Mouse (Mus musculus) monocyte, adult 5-6 weeks (primary cell): Measurements from ENCODE around the gene Fmn2. TPM values are rescaled to one million over a fixed set of nuclear protein-coding genes. Genes with fewer than 3 reads are reported as not detected.

Source experiments
- ATAC-seq: fragments of 153-309, 156-312 bp; replicated peaks from 2 replicates; pipeline ENCODE4 v1.8.0; 2017; ENCODE audit warnings: mild to moderate bottlenecking; ENCODE audit not compliant: low TSS enrichment, insufficient number of reproducible peaks, severe bottlenecking, poor library complexity, low FRiP score
- total RNA-seq: library from RNA; stranded (forward); fragments of 200-1000, 200-491, 200-594 nt; gene quantifications from 3 replicates; pipeline ENCODE4 v1.2.3, GENCODE M21; 2017

Fmn2 gene
- total RNA-seq, 1 experiment from 2014 or later = 0.10 TPM

DNA sequence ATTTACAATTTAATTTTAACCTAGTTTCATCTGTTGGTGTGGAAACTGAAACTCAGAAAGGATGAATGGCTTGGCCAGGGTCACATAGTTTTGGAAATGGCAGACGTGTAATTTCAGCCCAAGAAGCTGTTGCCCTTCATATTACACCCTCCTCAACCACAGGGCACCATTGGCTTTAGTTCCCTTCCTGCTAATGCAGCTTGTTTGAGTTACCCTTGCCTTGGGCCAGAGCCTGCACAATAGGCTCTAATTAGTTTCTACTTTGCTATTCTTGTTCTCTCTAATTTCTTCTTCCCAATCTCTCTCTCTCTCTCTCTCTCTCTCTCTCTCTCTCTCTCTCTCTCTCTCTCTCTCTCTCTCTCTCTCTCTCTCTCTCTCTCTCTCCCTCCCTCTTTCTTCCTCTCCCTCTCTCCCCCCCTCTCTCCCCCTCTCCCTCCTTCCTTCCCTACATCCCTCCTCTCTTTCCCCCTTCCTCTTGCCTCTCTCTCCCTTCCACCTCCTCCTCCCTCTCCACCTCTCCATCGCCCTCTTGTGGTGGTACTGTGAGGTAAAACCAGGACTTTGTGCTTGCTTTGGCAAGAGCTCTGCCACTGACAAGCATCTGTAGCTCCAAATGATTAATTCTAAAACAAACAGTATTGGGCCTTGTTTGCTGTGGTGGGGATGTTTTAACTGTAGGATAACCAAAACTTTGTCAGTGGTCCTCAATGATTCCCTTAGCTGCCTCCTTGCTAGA lies 51.8 kb downstream of the Fmn2 start:
- ATAC-seq = no peak

DNA sequence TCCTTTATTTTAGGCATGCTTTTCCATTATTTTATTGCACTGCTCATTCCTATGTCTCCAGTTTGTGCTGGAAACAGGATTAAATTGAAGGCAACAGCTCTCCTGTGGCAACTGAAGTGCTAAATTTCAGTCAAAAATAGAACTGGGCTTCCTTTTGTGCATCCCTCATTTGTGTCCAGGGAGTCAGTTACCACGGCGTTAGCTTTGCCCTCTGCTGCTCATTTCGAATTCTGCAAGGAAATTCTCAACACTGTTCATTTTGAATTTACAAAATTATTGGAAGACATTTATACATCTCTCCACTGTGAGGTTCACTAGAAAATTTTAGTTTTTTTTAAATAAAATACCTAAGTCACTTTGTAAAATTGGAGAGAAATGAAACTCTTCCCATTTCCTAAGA lies 53.8 kb downstream of the Fmn2 start:
- ATAC-seq = no peak

DNA sequence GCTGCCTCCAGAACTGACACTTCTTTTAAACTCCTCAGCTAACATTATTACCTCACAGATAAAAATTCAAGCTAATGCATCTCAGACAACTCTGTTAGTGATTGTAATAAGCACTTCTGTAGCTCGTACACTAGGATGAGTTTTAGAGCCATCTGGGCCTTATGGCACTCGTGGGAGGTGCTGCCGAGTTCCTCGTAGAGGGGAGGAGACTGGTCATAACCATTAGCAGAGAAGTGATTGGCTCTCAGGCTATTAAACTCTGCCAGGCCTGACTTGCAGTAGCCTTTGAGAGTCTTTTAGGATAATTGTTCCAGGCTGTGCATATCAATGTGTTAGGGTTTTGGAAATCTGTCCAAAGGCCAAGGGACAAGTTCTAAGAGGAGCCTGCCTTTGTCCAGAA lies 55.6 kb downstream of the Fmn2 start:
- no peak for ATAC-seq

DNA sequence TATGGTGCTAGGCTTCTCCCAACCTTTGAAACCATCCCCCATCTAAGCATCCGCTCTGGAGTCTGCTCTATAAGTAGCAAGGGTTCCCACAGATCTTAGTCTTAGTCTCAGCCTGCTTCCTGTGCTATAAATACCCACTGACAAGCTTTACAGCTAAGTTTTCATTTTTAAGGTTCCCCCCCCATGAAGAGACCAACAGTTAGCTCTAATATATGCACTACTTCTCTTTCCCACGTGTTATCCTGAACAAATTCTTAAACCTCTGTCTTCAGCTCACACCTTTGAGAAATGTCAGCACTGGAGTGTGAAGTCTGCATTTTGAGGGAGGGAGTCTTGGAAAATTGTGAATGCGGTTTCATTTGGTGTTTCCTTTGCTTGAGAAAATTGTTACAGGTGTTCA lies 56.2 kb downstream of the Fmn2 start:
- no peak for ATAC-seq

DNA sequence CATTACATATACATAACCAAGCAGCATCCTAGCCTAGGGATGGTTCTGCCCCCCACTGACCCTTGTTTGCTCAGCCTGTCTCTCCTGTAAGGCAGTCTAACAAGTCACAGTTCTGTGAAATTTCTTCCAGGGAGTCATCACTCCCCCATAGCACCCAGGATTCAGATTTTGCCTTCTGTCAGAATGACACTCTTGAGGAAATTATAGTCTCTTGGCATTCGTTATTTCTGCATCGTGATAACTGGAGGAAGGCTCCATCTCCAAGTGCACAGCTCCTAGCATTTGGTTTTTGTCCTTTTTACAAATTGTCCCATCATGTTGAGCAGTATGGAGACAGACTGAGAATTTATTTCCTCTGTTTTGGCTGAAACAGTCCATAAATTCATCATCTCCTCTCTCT lies 56.9 kb downstream of the Fmn2 start:
- no peak for ATAC-seq

DNA sequence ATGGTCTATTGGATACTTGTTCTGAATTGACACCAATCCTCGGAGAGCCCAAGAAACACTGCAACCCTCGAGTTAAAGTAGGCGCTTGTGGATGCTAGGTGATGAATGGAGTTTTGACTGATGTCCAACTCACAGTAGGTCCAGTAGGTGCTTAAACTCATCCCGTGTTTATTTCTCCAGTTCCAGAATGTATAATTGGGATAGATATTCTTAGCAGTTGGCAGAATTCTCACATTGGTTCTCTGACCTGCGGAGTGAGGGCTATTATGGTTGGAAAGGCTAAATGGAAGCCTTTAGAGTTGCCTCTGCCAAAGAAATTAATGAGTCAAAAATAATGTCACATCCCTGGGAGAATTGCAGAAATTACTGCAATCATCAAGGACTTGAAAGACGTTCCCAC lies 62.9 kb downstream of the Fmn2 start:
- ATAC-seq = no peak

DNA sequence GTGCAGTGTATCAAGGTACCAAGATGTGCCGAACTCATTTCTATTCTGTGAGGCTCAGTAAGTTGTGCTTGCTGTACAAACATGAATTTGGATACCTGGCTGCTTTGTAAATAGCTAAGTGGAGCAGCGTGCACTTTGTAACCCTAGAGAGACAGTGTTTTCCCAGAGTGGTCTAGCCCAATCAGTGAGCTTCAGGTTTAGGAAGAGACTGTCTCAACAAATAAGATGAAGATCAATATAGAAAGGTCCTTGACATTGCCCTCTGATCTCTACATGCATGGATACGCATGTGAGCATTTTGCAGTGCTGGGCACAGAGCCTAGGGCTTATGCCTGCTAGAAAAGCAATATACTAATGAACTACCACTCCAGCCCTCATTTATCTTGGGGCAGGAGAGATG lies 67.0 kb downstream of the Fmn2 start:
- no peak for ATAC-seq

DNA sequence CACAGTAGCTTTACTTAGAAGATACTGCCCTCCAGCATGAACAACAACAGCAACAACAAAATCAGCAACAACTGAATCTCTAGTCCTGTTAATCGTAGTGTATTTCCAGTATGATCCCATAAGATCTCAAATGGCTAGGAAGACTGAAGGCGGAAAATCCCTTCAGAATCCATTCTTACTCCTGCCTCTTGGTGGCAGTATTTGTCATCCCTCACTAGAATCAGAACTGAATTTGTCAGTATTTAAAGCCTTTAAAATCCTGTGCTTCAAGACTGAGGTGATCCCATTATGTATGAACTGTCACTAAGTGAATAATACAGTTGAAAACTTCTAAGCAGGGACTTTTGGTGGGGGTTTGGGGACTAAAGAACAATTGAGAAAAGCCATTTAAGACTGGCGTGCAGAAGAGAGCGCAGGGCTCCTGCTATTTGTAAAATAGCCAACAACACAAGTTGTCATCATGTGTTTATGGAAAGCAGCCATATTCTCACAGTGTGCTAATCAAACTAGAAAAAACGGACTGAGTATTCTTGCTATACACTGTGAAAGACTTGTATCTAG lies 90.9 kb downstream of the Fmn2 start:
- no peak for ATAC-seq

DNA sequence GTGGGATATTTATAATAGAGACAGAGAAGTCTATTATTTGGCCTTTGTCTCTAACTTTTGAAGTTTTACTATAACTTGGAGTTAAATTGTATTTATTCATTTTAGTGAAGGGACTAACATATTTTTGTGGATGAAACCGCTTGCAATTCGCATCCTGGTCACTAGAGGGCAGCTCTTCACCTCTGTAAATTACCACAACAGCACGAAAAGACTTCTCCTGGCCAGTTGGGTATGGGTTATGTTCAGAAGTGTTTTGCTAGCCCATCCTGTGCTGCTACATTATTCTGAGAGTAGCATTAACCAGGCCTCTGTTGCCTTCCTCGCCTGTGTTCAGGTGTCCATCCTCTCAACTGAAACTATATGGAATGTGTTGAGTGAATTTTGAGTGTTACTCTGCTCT lies 93.4 kb downstream of the Fmn2 start:
- ATAC-seq = no peak

DNA sequence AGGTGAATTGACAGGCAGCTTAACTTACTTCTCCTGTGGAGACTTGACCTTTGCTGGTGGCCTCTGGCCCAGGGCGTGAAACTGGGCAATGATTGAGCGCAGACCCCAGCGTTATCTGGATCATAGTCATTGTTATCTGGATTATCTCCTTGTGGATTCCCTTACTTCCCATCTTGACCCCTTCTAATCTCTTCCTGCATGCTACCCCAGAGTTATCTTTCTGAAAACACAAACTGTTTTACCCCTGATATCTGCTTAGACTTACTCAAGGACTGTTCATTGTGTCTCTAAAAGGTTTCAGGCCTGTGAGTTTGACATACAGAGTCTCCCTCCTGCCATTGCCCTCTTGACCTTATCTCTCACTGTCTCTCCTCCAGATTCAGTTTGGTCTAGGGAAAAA lies 95.9 kb downstream of the Fmn2 start:
- no peak for ATAC-seq

DNA sequence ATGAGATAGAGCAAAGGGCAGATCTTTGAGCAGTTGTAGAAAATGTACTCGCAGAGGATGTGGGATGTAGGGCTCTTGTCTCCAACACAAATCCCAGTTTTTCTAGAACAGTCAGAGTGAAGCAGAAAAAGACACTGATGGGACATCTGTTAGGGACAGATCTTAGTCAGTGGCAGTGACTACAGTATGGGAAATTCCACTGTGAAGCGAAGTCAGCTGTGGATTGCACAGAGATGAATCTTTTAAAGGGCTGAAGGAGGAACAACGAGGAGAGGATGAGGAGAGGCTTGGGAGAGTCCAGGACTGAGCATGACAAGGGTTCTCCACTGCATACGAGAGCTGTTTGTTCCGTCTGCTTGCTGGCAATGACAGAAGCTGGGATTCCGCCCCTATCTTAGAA lies 96.6 kb downstream of the Fmn2 start:
- no peak for ATAC-seq

DNA sequence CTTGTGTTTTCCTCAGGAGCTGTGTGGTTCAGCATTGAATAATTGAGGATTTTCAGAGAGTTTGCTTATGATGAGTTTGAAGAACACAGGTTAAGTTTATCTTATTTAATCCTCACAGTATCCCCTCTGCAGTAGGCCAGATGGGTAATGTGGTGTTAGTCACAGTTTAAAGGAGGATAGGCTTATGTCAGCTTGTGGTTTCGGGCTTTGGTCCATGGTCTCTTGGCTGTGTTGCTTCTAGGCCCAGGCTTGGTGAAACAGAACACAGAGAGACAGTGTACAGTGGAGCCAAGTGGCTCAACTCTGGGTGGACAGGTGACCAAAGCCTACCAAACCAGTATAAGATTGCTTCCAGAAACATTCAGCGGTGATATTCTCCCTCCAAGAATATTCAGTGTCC lies 98.4 kb downstream of the Fmn2 start:
- ATAC-seq = no peak

DNA sequence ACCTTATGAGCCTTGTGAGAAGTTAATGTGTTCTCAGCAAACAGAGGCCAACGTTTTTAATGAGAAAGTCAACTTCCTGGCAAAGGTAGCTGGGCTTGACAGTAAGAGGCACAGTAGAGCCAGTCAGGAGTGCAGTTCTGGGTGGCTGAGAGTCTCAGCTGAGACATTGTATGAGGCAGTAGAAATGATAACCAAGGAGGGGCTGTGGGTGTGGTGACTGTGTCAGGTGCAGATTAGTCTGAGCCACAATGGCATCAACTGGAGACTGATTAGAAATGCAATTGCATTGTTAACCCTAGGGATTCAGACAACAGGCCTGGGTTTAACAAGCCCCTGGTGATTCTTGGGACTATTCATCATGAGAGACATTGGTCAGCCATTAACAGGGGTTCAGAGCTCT lies 99.0 kb downstream of the Fmn2 start:
- no peak for ATAC-seq

DNA sequence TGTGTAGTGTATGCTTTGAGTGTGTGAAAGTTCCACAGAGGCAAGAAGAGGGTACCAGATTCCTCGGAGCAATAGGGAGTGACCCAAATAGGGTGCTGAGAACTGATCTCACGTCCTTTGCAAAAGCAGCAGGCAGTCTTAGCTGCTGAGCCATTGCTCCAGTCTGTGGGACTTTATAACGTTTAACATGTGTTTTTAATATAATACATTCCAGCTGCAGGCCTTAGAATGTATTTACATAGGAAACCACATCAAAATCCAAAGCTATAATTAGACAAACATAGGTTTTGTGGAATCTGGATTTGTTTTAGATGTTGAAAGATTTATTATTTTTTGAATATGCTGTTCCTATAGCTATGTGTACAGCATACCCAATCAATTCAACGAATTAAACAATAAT lies 115.7 kb downstream of the Fmn2 start:
- ATAC-seq = no peak

DNA sequence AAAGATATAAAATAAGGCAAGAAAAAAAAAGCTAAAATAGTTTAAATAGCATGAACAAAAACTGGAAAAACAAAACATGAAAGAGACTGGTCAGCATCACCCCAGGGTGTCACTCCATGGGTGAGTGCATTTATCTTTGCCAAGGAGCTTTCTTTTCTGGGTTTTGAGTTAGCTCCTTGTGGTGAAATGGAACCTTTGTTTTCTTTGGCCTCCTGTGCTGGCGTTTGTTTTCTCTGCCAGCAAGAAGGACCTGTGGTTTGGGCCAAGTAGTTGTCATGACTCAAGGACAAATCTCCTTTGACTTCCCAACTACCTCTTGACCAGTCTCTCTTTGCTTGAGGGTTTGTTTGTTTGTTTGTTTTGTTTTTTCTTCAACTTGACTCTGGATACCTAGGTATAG lies 119.9 kb downstream of the Fmn2 start:
- ATAC-seq = no peak

DNA sequence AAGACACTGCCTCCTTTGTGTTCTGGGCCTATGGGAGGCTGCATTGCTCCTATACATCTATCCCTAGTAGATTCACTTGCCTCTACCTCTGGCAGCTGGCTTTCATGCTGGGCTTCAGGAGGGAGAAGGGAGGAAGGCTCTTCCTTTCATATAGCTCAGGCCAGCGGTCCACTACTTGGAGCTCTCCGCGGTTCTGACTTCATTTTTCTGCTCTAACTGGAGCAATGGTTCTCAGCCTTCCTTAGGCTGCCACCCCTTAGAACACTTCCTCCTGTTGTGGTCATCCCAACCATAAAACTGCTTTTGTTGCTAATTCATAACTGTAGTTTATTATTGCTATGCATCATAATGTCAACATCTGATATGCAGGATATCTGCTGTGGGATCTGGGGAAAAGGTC lies 121.4 kb downstream of the Fmn2 start:
- ATAC-seq = no peak

DNA sequence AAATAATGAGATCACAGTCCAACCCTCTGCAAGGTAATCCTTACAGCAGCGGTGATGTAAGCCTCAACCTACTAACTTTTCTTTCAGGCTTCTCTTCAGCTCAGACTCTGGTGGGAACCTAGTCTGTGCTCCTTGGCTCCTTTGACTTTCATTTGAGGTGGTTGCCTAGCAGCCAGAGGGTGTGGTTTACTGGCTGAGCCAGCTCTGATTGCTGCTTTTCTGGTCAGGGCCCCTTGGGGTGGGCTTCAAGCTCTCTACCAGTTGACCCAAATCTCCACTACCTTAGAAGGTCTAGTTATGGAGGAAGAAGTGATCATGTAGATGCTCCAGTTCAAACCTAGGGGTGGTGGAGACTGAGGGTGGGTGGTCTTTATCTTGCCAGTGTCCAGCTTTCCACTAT lies 128.4 kb downstream of the Fmn2 start:
- no peak for ATAC-seq

DNA sequence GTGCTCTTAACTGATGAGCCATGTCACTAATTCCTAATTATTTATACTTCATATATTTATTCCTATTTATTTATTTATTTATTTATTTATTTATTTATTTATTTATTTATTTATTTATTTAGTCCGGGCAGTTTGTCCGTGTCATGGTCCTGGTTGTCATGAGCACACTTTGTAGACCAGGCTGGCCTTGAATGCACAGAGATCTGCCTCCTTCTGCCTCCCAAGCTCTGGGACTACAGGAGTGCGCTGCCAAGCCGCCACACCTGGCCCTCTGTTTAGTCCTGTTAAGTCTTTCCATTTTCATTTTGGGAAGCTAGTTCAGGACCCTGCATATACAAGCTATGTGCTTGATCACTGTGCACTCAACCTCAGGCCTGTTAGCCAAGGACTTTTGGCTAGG lies 134.7 kb downstream of the Fmn2 start:
- no peak for ATAC-seq

DNA sequence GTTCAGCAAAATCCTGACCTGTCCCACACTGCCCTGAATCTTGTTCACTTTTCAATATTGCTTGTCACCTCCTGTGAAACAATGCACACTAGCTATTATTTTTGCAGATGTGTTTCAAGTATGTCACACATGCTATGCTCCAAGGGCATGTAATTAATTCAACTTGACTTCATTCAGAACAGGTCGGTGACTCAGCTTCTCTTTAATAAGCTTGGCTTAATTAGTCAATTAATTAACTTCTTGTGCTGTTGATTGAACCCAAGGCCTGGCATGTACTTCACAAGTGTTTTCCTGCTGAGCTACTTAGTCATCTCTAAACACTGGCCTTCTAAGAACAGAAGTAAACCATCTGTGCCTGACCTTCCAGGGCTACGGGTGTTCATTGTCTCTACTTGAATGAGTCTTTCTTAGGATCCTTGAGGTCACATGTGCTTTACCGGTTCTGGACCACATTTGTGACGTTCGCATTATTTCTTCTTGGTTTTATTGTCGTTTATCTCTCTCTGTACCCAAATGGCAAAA lies 136.0 kb downstream of the Fmn2 start:
- no peak for ATAC-seq

DNA sequence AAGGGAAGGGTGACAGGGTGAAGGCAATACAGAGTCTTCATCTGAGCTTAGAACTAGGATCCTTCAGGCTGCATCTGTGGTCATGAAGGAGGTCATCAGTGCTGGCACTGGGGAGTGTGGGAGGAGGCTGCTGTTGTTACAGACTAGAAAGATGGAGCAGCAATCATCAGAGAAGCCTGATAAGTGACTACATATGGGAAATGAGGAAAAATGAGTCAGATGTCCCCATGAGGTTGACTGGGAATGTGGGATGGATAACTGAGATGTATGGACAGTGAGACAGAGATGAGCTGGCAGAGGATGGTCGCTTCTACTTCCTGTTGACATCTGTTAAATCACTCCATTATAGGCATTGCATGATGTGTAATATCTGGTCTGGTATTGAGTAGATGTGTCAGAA lies 139.3 kb downstream of the Fmn2 start:
- ATAC-seq = no peak
